In the genomic region with DNA sequence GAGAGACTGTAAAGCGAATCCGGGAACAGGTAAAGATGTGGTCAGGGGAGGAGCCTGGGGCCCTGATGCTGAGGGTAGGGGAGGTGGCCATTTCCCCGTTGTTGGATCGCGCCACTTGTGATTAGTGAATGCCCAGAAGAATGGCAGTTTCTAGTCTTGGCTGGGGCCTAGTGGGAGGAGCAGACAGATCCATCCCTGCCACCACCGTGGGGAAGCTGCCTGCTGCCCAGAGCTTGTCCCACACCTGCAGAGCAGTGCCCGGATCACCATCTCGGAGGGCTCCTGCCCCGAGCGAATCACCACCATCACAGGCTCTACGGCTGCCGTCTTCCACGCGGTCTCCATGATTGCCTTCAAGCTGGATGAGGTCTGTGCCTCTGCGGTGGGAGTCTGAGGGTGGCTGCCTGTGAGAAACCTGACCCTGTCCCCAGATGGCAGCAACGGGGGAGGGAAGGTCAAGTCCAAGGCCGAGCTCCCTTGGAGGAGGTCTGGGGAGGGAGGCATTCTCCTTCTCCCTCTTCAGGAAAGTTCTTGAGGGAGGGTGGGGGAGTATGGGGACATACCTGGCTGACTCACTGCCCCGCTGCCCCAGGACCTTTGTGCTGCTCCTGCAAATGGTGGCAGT, we compare ENCODE assay signal across 13 mouse cellular contexts. TPM values are rescaled to one million over a fixed set of nuclear protein-coding genes. Genes with fewer than 3 reads are reported as not detected.
DNase-seq lines count a peak whose midpoint lies in the region; ATAC-seq and TF ChIP-seq lines count a peak whose summit lies in the region.
"Had no signal": no experiment of that assay in that cellular context is flagged by ENCODE, and none has a peak within 500 bp of the region (broad histone marks: within the 10 kb centered on the region; RNA-seq: fewer than 3 reads in every experiment).

No protein-coding gene starts in this region.

- H3K27ac ChIP-seq in forebrain, embryonic 10.5 days, result peak overlapping the region; percentile 20; the same call in 1 of the 2 replicates
- H3K27ac ChIP-seq in forebrain, embryonic 11.5 days (ENCODE audit: low read depth, low read length), result no peak overlapping the region
- H3K27ac ChIP-seq in left cerebral cortex, adult 2 months, result peak overlapping the region; percentile 47; the same call in 1 of the 2 replicates
- peak overlapping the region; percentile 4; the same call in 1 of the 2 replicates for H3K27ac ChIP-seq in embryonic facial prominence, embryonic 10.5 days (replicated peaks)
- no peak overlapping the region for H3K27ac ChIP-seq in intestine, postnatal 0 days (ENCODE audit: low read depth, low read length)
- H3K27ac ChIP-seq: heart, embryonic 15.5 days had no signal

- H3K4me3 ChIP-seq in forebrain, embryonic 10.5 days, result no peak overlapping the region
- H3K4me3 ChIP-seq in forebrain, embryonic 11.5 days (ENCODE audit: low read depth, low read length), result no peak overlapping the region
- no peak overlapping the region for H3K4me3 ChIP-seq in left cerebral cortex, adult 2 months
- H3K4me3 ChIP-seq in embryonic facial prominence, embryonic 10.5 days, result peak overlapping the region; percentile 26
- no peak overlapping the region for H3K4me3 ChIP-seq in intestine, postnatal 0 days (ENCODE audit: low read depth, low read length)
- H3K4me3 ChIP-seq: heart, embryonic 15.5 days had no signal

- no peak overlapping the region for H3K4me2 ChIP-seq in forebrain, embryonic 11.5 days (ENCODE audit: low read depth, low read length, severe bottlenecking)
- no peak overlapping the region for H3K4me2 ChIP-seq in intestine, postnatal 0 days (replicated peaks; ENCODE audit: low read depth)
- H3K4me2 ChIP-seq: heart, embryonic 15.5 days had no signal

- intact Hi-C loops in left cerebral cortex, adult 2 months (cut with DNase I), result no loop called here
- intact Hi-C loops in left cerebral cortex, postnatal 25 days (cut with DNase I), result no loop called here

- no peaks in the 10 kb centered on the region for H3K9me3 ChIP-seq in forebrain, embryonic 10.5 days
- H3K9me3 ChIP-seq in forebrain, embryonic 11.5 days (ENCODE audit: control insufficient read depth, low read length), result no peaks in the 10 kb centered on the region
- no peaks in the 10 kb centered on the region for H3K9me3 ChIP-seq in embryonic facial prominence, embryonic 10.5 days
- no peaks in the 10 kb centered on the region for H3K9me3 ChIP-seq in intestine, postnatal 0 days (ENCODE audit: control insufficient read depth)
- H3K9me3 ChIP-seq: heart, embryonic 15.5 days had no signal

- H3K36me3 ChIP-seq in forebrain, embryonic 10.5 days (replicated peaks), result peaks cover 96% of the 10 kb centered on the region
- peaks cover 19% of the 10 kb centered on the region for H3K36me3 ChIP-seq in forebrain, embryonic 11.5 days (ENCODE audit: control insufficient read depth, insufficient read depth, low read length)
- peaks cover 98% of the 10 kb centered on the region for H3K36me3 ChIP-seq in embryonic facial prominence, embryonic 10.5 days (replicated peaks)
- H3K36me3 ChIP-seq in intestine, postnatal 0 days (ENCODE audit: control insufficient read depth, insufficient read depth), result no peaks in the 10 kb centered on the region; the same call in 1 of the 2 replicates

- no peak overlapping the region for H3K9ac ChIP-seq in forebrain, embryonic 11.5 days (ENCODE audit: low read length)
- no peak overlapping the region for H3K9ac ChIP-seq in intestine, postnatal 0 days (ENCODE audit: low read depth, low read length)
- H3K9ac ChIP-seq: heart, embryonic 15.5 days; liver, postnatal 0 days had no signal

- H3K4me1 ChIP-seq in forebrain, embryonic 10.5 days, result peaks cover 94% of the 10 kb centered on the region
- H3K4me1 ChIP-seq in forebrain, embryonic 11.5 days (replicated peaks; ENCODE audit: control insufficient read depth, insufficient read depth, low read length), result peaks cover 45% of the 10 kb centered on the region
- peaks cover 98% of the 10 kb centered on the region for H3K4me1 ChIP-seq in embryonic facial prominence, embryonic 10.5 days
- no peaks in the 10 kb centered on the region for H3K4me1 ChIP-seq in intestine, postnatal 0 days (replicated peaks; ENCODE audit: control insufficient read depth, insufficient read depth, low read length)

- no peak for ATAC-seq in forebrain, embryonic 11.5 days (replicated peaks; ENCODE audit: low FRiP score)
- no peak for ATAC-seq in intestine, postnatal 0 days
- ATAC-seq: liver, postnatal 0 days had no signal

- WGBS in forebrain, embryonic 10.5 days, result 84% methylated on average over 18 of the region's 18 CpGs
- WGBS in forebrain, embryonic 11.5 days, result 81% methylated on average over 18 of the region's 18 CpGs
- WGBS in embryonic facial prominence, embryonic 10.5 days, result 77% methylated on average over 18 of the region's 18 CpGs
- 84% methylated on average over 18 of the region's 18 CpGs for WGBS in intestine, postnatal 0 days

- TF ChIP-seq CTCF in left cerebral cortex, adult 2 months (IDR thresholded peaks at IDR 0.05), result no peak
- TF ChIP-seq CTCF in intestine, postnatal 0 days (IDR thresholded peaks at IDR 0.05; ENCODE audit: low read depth), result no peak

- peaks cover 37% of the 10 kb centered on the region for H3K27me3 ChIP-seq in forebrain, embryonic 10.5 days (ENCODE audit: poor library complexity, severe bottlenecking)
- H3K27me3 ChIP-seq in forebrain, embryonic 11.5 days (ENCODE audit: control insufficient read depth, insufficient read depth, low read length), result peaks cover 3% of the 10 kb centered on the region; the same call in 1 of the 2 replicates
- H3K27me3 ChIP-seq in embryonic facial prominence, embryonic 10.5 days (replicated peaks; ENCODE audit: low read depth, poor library complexity, severe bottlenecking), result peaks cover 26% of the 10 kb centered on the region
- H3K27me3 ChIP-seq in intestine, postnatal 0 days (replicated peaks; ENCODE audit: control insufficient read depth, insufficient read depth, low read length), result peaks cover 12% of the 10 kb centered on the region; the same call in 1 of the 2 replicates

- no peak for DNase-seq in forebrain, embryonic 10.5 days (ENCODE audit: extremely low spot score, low spot score)
- DNase-seq in forebrain, embryonic 11.5 days (ENCODE audit: low spot score), result no peak
- no peak for DNase-seq in left cerebral cortex, adult 2 months (ENCODE audit: extremely low spot score in 1 of 2, low spot score in 2 of 2)
- DNase-seq in left cerebral cortex, postnatal 25 days (ENCODE audit: low spot score in 2 of 2), result no peak
- peak; percentile 88 for DNase-seq in cerebellum, adult 11-12 months
- DNase-seq in embryonic facial prominence, embryonic 10.5 days (ENCODE audit: low spot score), result peak; percentile 21
- DNase-seq in adrenal gland, adult 8-10 months, result no peak
- DNase-seq: kidney, postnatal 36 days; layer of hippocampus, postnatal 36 days; liver, postnatal 0 days; lung, postnatal 4 days had no signal

RNA-seq across cellular contexts. Expression of a gene that starts 5.2 kb away (rescaled TPM):
- 0.10 and 0.27 TPM in 2 replicates for polyA plus RNA-seq in forebrain, embryonic 10.5 days (2016; fragmentation: Nextera tagmentation; extraction: Ambion mirVana)
- polyA plus RNA-seq in forebrain, embryonic 11.5 days (2014; fragmentation: Nextera tagmentation; extraction: Ambion mirVana), result 0.19 and 0.71 TPM in 2 replicates
- total RNA-seq in left cerebral cortex, adult 2 months (2021), result 1 to 10 TPM; 7.4 to 7.6 TPM
- total RNA-seq in left cerebral cortex, postnatal 25 days (2021), result 1 to 10 TPM; 7.7 to 8.6 TPM
- 0.16 and 0.55 TPM in 2 replicates for polyA plus RNA-seq in embryonic facial prominence, embryonic 10.5 days (2016; fragmentation: Nextera tagmentation; extraction: Ambion mirVana)
- total RNA-seq in adrenal gland, adult 8-10 months (2022), result under 1 TPM; 0.28 to 0.62 (median 0.46) TPM
- polyA plus RNA-seq in intestine, postnatal 0 days (2015; fragmentation: Nextera tagmentation; extraction: Ambion mirVana), result 0.17 and 0.26 TPM in 2 replicates
- polyA plus RNA-seq: liver, postnatal 0 days had no signal

RNA-seq across cellular contexts. Expression of a gene that starts 7.4 kb away (rescaled TPM):
- 337 and 351 TPM in 2 replicates for polyA plus RNA-seq in forebrain, embryonic 10.5 days (2016; fragmentation: Nextera tagmentation; extraction: Ambion mirVana)
- polyA plus RNA-seq in forebrain, embryonic 11.5 days (2014; fragmentation: Nextera tagmentation; extraction: Ambion mirVana), result 300 and 309 TPM in 2 replicates
- total RNA-seq in left cerebral cortex, adult 2 months (2021), result 100 to 1,000 TPM; 202 to 207 TPM
- total RNA-seq in left cerebral cortex, postnatal 25 days (2021), result 100 to 1,000 TPM; 161 to 166 TPM
- polyA plus RNA-seq in embryonic facial prominence, embryonic 10.5 days (2016; fragmentation: Nextera tagmentation; extraction: Ambion mirVana), result 320 and 346 TPM in 2 replicates
- total RNA-seq in adrenal gland, adult 8-10 months (2022), result 10 to 100 TPM; 20.4 to 47.9 (median 34.8) TPM
- 13.8 and 15.7 TPM in 2 replicates for polyA plus RNA-seq in intestine, postnatal 0 days (2015; fragmentation: Nextera tagmentation; extraction: Ambion mirVana)

RNA-seq across cellular contexts. Expression of a gene that starts 13.0 kb away (rescaled TPM):
- polyA plus RNA-seq in forebrain, embryonic 10.5 days (2016; fragmentation: Nextera tagmentation; extraction: Ambion mirVana), result 40.7 and 42.8 TPM in 2 replicates
- polyA plus RNA-seq in forebrain, embryonic 11.5 days (2014; fragmentation: Nextera tagmentation; extraction: Ambion mirVana), result 38.3 and 41.0 TPM in 2 replicates
- total RNA-seq in left cerebral cortex, adult 2 months (2021), result 10 to 100 TPM; 38.4 to 38.6 TPM
- 10 to 100 TPM; 40.6 to 44.0 TPM for total RNA-seq in left cerebral cortex, postnatal 25 days (2021)
- 40.1 and 40.4 TPM in 2 replicates for polyA plus RNA-seq in embryonic facial prominence, embryonic 10.5 days (2016; fragmentation: Nextera tagmentation; extraction: Ambion mirVana)
- total RNA-seq in adrenal gland, adult 8-10 months (2022), result 10 to 100 TPM; 24.8 to 32.3 (median 26.4) TPM
- polyA plus RNA-seq in intestine, postnatal 0 days (2015; fragmentation: Nextera tagmentation; extraction: Ambion mirVana), result 20.8 and 21.0 TPM in 2 replicates

RNA-seq across cellular contexts. Expression of a gene that starts 13.3 kb away (rescaled TPM):
- 4.4 and 6.0 TPM in 2 replicates for polyA plus RNA-seq in forebrain, embryonic 10.5 days (2016; fragmentation: Nextera tagmentation; extraction: Ambion mirVana)
- 4.6 and 4.7 TPM in 2 replicates for polyA plus RNA-seq in forebrain, embryonic 11.5 days (2014; fragmentation: Nextera tagmentation; extraction: Ambion mirVana)
- total RNA-seq in left cerebral cortex, adult 2 months (2021), result 10 to 100 TPM; 12.2 to 14.1 TPM
- 1 to 10 TPM; 8.3 to 9.7 TPM for total RNA-seq in left cerebral cortex, postnatal 25 days (2021)
- polyA plus RNA-seq in embryonic facial prominence, embryonic 10.5 days (2016; fragmentation: Nextera tagmentation; extraction: Ambion mirVana), result 6.0 and 6.4 TPM in 2 replicates
- 10 to 100 TPM; 46.4 to 65.7 (median 49.1) TPM for total RNA-seq in adrenal gland, adult 8-10 months (2022)
- 35.9 and 38.1 TPM in 2 replicates for polyA plus RNA-seq in intestine, postnatal 0 days (2015; fragmentation: Nextera tagmentation; extraction: Ambion mirVana)

RNA-seq across cellular contexts. Expression of a gene that starts 15.2 kb away (rescaled TPM):
- 85.2 and 91.4 TPM in 2 replicates for polyA plus RNA-seq in forebrain, embryonic 10.5 days (2016; fragmentation: Nextera tagmentation; extraction: Ambion mirVana)
- 56.5 and 63.7 TPM in 2 replicates for polyA plus RNA-seq in forebrain, embryonic 11.5 days (2014; fragmentation: Nextera tagmentation; extraction: Ambion mirVana)
- total RNA-seq in left cerebral cortex, adult 2 months (2021), result 10 to 100 TPM; 35.4 to 38.3 TPM
- total RNA-seq in left cerebral cortex, postnatal 25 days (2021), result 10 to 100 TPM; 30.2 to 37.0 TPM
- 77.5 and 83.8 TPM in 2 replicates for polyA plus RNA-seq in embryonic facial prominence, embryonic 10.5 days (2016; fragmentation: Nextera tagmentation; extraction: Ambion mirVana)
- total RNA-seq in adrenal gland, adult 8-10 months (2022), result 10 to 100 TPM; 34.2 to 53.4 (median 35.9) TPM
- 17.7 and 19.4 TPM in 2 replicates for polyA plus RNA-seq in intestine, postnatal 0 days (2015; fragmentation: Nextera tagmentation; extraction: Ambion mirVana)

Comparison
In these comparisons a context has a peak if more than half of its experiments do, and no peak if none do; other contexts are left out.
1. H3K27ac ChIP-seq: peak in forebrain, embryonic 10.5 days (single experiment), left cerebral cortex, adult 2 months (single experiment) and embryonic facial prominence, embryonic 10.5 days (single experiment); none in forebrain, embryonic 11.5 days (single experiment) and intestine, postnatal 0 days (single experiment).
2. DNase-seq: peak in cerebellum, adult 11-12 months (single experiment) and embryonic facial prominence, embryonic 10.5 days (single experiment); none in forebrain, embryonic 10.5 days (single experiment), forebrain, embryonic 11.5 days (single experiment), left cerebral cortex, adult 2 months (0 of 2), left cerebral cortex, postnatal 25 days (0 of 2) and adrenal gland, adult 8-10 months (single experiment).
3. RNA of a gene that starts 7.4 kb away (polyA plus RNA-seq): 337 to 351 TPM in forebrain, embryonic 10.5 days, 320 to 346 TPM in embryonic facial prominence, embryonic 10.5 days and 300 to 309 TPM in forebrain, embryonic 11.5 days; 13.8 to 15.7 TPM in intestine, postnatal 0 days; every median in the first group is over 10 times any median in the second.